Mouse (Mus musculus) liver, postnatal 0 days (tissue): ENCODE results near the gene Khdc1c. TPM values are rescaled to one million over a fixed set of nuclear protein-coding genes. Genes with fewer than 3 reads are reported as not detected.
"Not testable (repeated sequence)": the region's sequence is repeated elsewhere in the genome, so short reads cannot be mapped to it uniquely, and the experiment has no call there.

Experiments used
- ATAC-seq: fragments of 200-750 bp; cut with Nextera tagmentation; 2 replicates; pipeline ENCODE4 v1.8.0; 2017; ENCODE audit warnings: mild to moderate bottlenecking, moderate library complexity
- DNase-seq: peaks from one replicate; pipeline ENCODE4 v3.0.0-alpha.2; 2016
- H3K27ac ChIP-seq: fragments of 300-500 bp; sonication (generic); 2 replicates; pipeline ENCODE4 v1.5.1; 2014; ENCODE audit warnings: antibody characterized with exemption, moderate library complexity, mild to moderate bottlenecking, low read depth
- H3K27me3 ChIP-seq: fragments of 300-500 bp; sonication (generic); 2 replicates; pipeline ENCODE4 v1.6.1; 2014; ENCODE audit warnings: low read length, control low read depth, mixed read lengths; ENCODE audit not compliant: insufficient read depth
- H3K36me3 ChIP-seq: fragments of 300-500 bp; sonication (generic); replicated peaks from 2 replicates; pipeline ENCODE4 v1.6.1; 2014; ENCODE audit warnings: mild to moderate bottlenecking, control low read depth, low read length, moderate library complexity, mixed read lengths; ENCODE audit not compliant: insufficient read depth
- H3K4me1 ChIP-seq: fragments of 300-500 bp; sonication (generic); 2 replicates; pipeline ENCODE4 v1.6.1; 2014; ENCODE audit warnings: antibody characterized with exemption, mild to moderate bottlenecking, control low read depth; ENCODE audit not compliant: insufficient read depth
- H3K4me2 ChIP-seq: fragments of 300-500 bp; sonication (generic); 2 replicates; pipeline ENCODE4 v1.6.1; 2014; ENCODE audit warnings: low read depth, mild to moderate bottlenecking, low read length, moderate library complexity, mixed read lengths
- H3K4me3 ChIP-seq: fragments of 300-500 bp; sonication (generic); 2 replicates; pipeline ENCODE4 v1.5.1; 2014; ENCODE audit warnings: low read depth, low read length
- H3K9ac ChIP-seq: fragments of 300-500 bp; sonication (generic); replicated peaks from 2 replicates; pipeline ENCODE4 v1.6.1; 2014; ENCODE audit warnings: mild to moderate bottlenecking, moderate library complexity
- H3K9me3 ChIP-seq: fragments of 300-500 bp; sonication (generic); 2 replicates; pipeline ENCODE4 v1.6.1; 2016; ENCODE audit warnings: mild to moderate bottlenecking, control low read depth, low read length, mixed read lengths
- CTCF ChIP-seq: sonication (generic); IDR thresholded peaks from 2 replicates; pipeline ENCODE4 v1.5.1; 2016; ENCODE audit warnings: antibody characterized with exemption, low read depth
- EP300 ChIP-seq: IDR thresholded peaks from 2 replicates; pipeline ENCODE4 v1.6.1; 2016; ENCODE audit warnings: antibody characterized with exemption, low read depth, mild to moderate bottlenecking
- WGBS: fragments of 180-500 bp; shearing (Covaris S2); extraction: QIAGEN DNeasy Blood & Tissue Kit; methylation state at CpG from one replicate; pipeline ENCODE4 v1.1.7; 2014; ENCODE audit not compliant: insufficient replicate concordance; 5-methylcytosine and 5-hydroxymethylcytosine counted together
- polyA plus RNA-seq: library from polyadenylated mRNA; unstranded; fragments of >200 nt; fragmentation: Nextera tagmentation; extraction: Ambion mirVana; gene quantifications from 2 replicates; pipeline ENCODE4 v1.2.1, GENCODE M21; 2015

The Khdc1c gene
- polyA plus RNA-seq, 1 experiment from 2014 or later: not detected

DNA sequence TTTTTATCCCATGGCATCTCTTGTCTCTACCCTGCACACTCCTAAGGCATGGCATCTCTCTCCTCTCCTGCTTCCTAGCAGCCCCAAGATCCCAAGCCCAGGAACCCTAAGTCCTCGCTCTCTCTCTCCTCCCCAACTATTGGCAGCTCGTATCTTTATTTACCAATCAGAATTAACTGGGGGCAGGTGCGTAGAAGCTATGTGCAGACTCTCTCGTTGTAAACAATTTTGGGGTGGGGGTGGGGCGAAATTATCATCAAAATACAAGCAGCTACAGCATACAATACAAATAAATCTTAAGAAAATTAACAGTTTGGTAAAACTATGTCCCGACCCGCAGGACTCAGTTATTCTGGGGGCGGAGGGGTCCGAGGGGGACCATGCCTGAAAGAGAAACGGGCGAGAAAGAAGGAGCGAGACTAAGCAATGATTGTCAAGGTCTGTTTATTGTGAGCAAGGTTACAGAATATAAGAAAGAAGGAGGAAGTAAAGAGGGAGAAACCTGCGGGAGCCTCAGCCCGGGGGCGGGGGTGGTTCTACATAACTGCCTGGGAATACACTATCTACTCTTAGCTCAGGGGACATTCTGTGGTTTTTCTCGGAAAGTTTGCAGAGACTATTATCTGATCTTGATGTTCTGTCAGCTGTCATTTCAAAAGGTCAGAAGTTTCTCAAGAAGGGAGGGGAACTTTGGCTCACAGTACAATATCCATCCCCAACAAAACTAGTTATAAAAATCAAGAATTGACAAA lies 34.7 kb upstream of the Khdc1c start:
- peak overlapping the region; percentile 72 for H3K27ac ChIP-seq
- no peaks in the 10 kb centered on the region for H3K27me3 ChIP-seq
- DNase-seq (peak; percentile 43), ATAC-seq (peak; percentile 90)
- H3K4me3 ChIP-seq: peak overlapping the region; percentile 20; the same call in 1 of the 2 replicates
- H3K4me1 ChIP-seq: peaks cover 11% of the 10 kb centered on the region; the same call in 1 of the 2 replicates
- no peak overlapping the region for H3K9ac ChIP-seq
- no peaks in the 10 kb centered on the region for H3K36me3 ChIP-seq
- H3K4me2 ChIP-seq: peak overlapping the region; percentile 52
- TF ChIP-seq EP300 (peak; percentile 85), CTCF (no peak)
- 42% methylated on average over 16 of the region's 16 CpGs for WGBS
- H3K9me3 ChIP-seq: no peaks in the 10 kb centered on the region

DNA sequence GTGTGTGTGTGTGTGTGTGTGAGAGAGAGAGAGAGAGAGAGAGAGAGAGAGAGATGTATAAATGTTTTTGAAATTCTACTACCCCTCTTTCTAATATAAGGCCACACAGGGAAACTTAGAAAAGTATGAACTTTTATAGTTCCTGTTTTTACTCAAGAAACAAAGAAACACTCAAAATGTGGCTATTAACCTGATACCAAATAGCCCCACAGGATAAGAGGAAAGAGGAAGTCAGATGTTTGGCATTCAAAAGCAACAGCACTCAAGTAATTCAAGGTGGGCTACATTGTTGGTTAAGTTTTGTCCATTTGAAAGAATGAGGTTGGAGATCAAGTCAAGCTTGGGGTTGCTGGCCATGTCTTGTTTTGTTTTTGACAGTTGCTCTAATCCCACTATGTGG lies 32.3 kb upstream of the Khdc1c start:
- Histone ChIP-seq H3K27ac (no peak overlapping the region), H3K9ac (no peak overlapping the region), H3K9me3 (no peaks in the 10 kb centered on the region), H3K4me1 (0 out of 2 replicates have a peak, but pooled peaks cover 4% of the 10 kb centered on the region), H3K4me3 (no peak overlapping the region), H3K36me3 (no peaks in the 10 kb centered on the region), H3K27me3 (no peaks in the 10 kb centered on the region), H3K4me2 (no peak overlapping the region)
- DNase-seq (no peak), ATAC-seq (no peak)
- no peak for TF ChIP-seq CTCF
- no peak for TF ChIP-seq EP300

DNA sequence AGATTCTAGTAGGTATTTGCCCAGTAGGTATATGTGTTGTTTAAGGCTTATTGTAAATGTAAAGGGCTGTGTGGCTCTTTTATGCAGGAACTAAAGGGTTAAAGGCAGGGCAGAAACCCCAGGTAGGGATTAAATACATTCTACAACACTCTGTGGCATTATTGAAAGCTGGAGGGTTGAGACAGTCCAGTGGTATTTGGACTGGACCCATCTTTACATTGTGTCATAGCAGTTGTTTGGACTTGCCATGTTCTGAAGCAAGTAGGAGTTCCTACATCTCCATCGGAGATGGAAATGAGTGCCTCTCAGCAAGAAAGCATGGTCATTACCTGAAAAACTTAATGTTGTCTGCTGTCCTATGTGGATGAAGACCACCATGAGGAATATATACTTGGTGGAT lies 27.4 kb upstream of the Khdc1c start:
- Histone ChIP-seq H3K4me3 (no peak overlapping the region), H3K9ac (no peak overlapping the region), H3K27me3 (no peaks in the 10 kb centered on the region), H3K27ac (no peak overlapping the region), H3K9me3 (no peaks in the 10 kb centered on the region), H3K36me3 (no peaks in the 10 kb centered on the region), H3K4me1 (no peaks in the 10 kb centered on the region), H3K4me2 (no peak overlapping the region)
- ATAC-seq: no peak
- WGBS: 89% methylated on average over 1 of the region's 1 CpGs
- DNase-seq: no peak
- TF ChIP-seq EP300: no peak
- no peak for TF ChIP-seq CTCF

DNA sequence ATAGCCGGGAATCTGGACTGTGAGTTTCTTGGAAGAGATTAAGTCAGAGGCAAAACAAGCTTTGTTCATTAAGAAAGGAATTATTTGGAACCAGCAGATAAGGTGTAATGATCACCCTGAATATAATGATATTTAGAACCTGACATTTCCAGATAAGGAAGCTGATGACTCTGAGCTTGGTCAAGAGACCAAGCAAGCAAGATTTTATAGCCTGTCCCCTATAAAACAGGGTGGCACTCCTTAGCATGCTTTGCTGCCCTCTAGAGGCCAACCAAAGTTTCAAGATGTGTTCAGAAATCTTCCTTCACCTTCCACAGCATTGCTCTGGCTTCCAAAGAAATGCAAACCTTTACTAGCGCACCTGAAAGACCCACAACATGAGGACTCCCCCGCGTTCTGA lies 23.9 kb upstream of the Khdc1c start:
- Histone ChIP-seq H3K4me1 (no peaks in the 10 kb centered on the region), H3K27ac (no peak overlapping the region), H3K9me3 (no peaks in the 10 kb centered on the region), H3K4me2 (no peak overlapping the region), H3K9ac (no peak overlapping the region), H3K4me3 (no peak overlapping the region), H3K27me3 (no peaks in the 10 kb centered on the region), H3K36me3 (no peaks in the 10 kb centered on the region)
- WGBS: 53% methylated on average over 4 of the region's 4 CpGs
- ATAC-seq (no peak), DNase-seq (peak; percentile 52)
- peak; percentile 80 for TF ChIP-seq CTCF
- TF ChIP-seq EP300: no peak

DNA sequence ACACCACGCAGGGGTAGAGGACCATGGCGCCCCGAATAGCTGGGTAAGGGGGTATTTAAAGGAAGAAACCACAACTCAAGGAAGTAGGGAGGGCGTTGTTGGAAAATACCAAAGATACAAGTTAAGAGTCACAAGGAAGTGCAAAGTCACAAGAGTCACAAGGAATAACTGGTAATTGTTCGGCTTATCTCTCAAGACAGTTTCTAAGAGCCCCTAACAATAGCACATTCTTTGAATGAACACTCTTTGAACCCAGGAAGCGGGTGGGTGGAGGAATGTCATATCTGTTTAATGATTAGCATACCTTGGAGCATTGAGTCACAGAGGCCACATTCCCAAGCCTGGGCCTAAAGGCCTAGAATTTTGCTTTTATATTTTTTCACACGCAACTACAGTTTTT lies 23.4 kb upstream of the Khdc1c start:
- not testable (repeated sequence) for H3K4me3 ChIP-seq, H3K4me2 ChIP-seq, H3K4me1 ChIP-seq, H3K36me3 ChIP-seq, DNase-seq, H3K9me3 ChIP-seq, ATAC-seq, H3K27me3 ChIP-seq, H3K27ac ChIP-seq, H3K9ac ChIP-seq
- 70% methylated on average over 7 of the region's 7 CpGs for WGBS

DNA sequence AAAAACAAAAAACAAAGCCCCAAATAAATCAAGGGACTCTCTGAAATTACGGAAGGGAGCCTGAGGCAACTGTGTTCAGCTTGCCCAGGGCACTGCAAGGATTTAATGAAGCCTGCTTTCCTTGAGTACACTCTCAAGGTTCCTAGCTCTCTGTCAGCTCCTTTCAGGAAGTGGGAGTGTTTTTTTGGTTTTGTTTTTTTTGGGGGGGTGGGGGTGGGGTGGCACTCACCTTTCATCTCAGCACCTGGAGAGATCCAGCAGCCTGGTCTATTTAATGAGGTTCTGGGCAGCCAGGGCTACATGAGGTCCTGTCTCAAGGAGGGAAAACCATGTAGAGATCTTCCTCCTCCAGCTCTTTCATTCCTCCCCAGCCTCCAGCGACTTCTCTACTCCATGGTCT lies 18.8 kb upstream of the Khdc1c start, which contains the start of gene Khdc1a:
Gene Khdc1a, plus strand, starts transcription at position 301 of the 400 bp plus-strand sequence.
- ATAC-seq (no peak), DNase-seq (no peak)
- TF ChIP-seq EP300 (no peak), CTCF (no peak)
- Histone ChIP-seq H3K36me3 (no peaks in the 10 kb centered on the region), H3K27me3 (no peaks in the 10 kb centered on the region), H3K4me3 (no peak within 1 kb of the TSS), H3K4me2 (no peak within 1 kb of the TSS), H3K27ac (no peak within 1 kb of the TSS), H3K4me1 (no peaks in the 10 kb centered on the region), H3K9ac (no peak within 1 kb of the TSS), H3K9me3 (no peaks in the 10 kb centered on the region)
- WGBS: 71% methylated on average over 2 of the region's 2 CpGs

DNA sequence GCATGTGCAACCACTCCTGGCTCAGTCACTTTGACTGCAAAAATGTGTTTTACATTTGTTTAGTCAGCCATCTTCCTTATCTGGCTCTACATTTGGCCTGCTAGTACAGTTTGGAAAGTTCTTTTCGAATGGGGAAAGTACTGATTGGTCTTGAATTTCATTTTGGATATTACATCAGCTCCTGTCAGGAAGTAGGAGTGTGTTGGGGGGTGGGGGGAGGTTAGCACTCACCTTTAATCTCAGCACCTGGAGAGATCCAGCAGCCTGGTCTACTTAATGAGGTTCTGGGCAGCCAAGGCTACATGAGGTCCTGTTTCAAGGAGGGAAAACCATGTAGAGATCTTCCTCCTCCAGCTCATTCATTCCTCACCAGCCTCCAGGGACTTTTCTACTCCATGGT lies 15.1 kb downstream of the Khdc1c start, which contains the start of gene Khdc1b:
Gene Khdc1b, plus strand, starts transcription at position 301 of the 400 bp plus-strand sequence.
- 79% methylated on average over 1 of the region's 1 CpGs for WGBS
- H3K4me1 ChIP-seq: no peaks in the 10 kb centered on the region
- H3K36me3 ChIP-seq: no peaks in the 10 kb centered on the region
- no peaks in the 10 kb centered on the region for H3K9me3 ChIP-seq
- no peak within 1 kb of the TSS for H3K27ac ChIP-seq
- no peak within 1 kb of the TSS for H3K4me3 ChIP-seq
- no peak within 1 kb of the TSS for H3K4me2 ChIP-seq
- ATAC-seq (no peak), DNase-seq (no peak)
- H3K9ac ChIP-seq: no peak within 1 kb of the TSS
- TF ChIP-seq CTCF: no peak
- no peak for TF ChIP-seq EP300
- H3K27me3 ChIP-seq: no peaks in the 10 kb centered on the region
